Mouse (Mus musculus): ENCODE data around the gene Gm21915.

- TF ChIP-seq POLR2A (IDR thresholded peaks at IDR 0.05; ENCODE audit: insufficient read depth, low read depth, low read length) (no peak), CTCF (IDR thresholded peaks at IDR 0.05; ENCODE audit: insufficient read depth, low read depth, low read length) (no peak)
Observed at GRCm38 (mm10) chr9:40641318-40641717, 29.1 kb upstream of the Gm21915 start.
